Mouse (Mus musculus): Measurements from ENCODE around the gene Pisd. TPM values are rescaled to one million over a fixed set of nuclear protein-coding genes. Genes with fewer than 3 reads are reported as not detected.
"Not testable (repeated sequence)": the region's sequence is repeated elsewhere in the genome, so short reads cannot be mapped to it uniquely, and the experiment has no call there.

The Pisd gene
- total and polyA plus RNA-seq, 2 experiments from 2014 or later, result 44.2 to 63.9 TPM

GRCm38 (mm10) chr5:32735779-32736178 is 49.7 kb downstream of the Pisd start:
- WGBS, result 86% methylated on average over 6 of the region's 6 CpGs
- H3K9ac ChIP-seq (replicated peaks; ENCODE audit: low read depth, low read length), result no peak overlapping the region
- H3K27ac ChIP-seq (ENCODE audit: low read depth), result no peak overlapping the region
- no peak overlapping the region for H3K4me2 ChIP-seq (ENCODE audit: low read depth, low read length)
- DNase-seq (ENCODE audit: low spot score) (no peak), ATAC-seq (ENCODE audit: insufficient read depth, low read depth) (no peak)
- H3K4me3 ChIP-seq (ENCODE audit: low read depth, low read length), result no peak overlapping the region
- H3K9me3 ChIP-seq (replicated peaks; ENCODE audit: control insufficient read depth, low read length), result no peaks in the 10 kb centered on the region
- no peaks in the 10 kb centered on the region for H3K27me3 ChIP-seq (ENCODE audit: control insufficient read depth, insufficient read depth, low read length)
- 0 out of 2 replicates have a peak, but pooled peaks cover 7% of the 10 kb centered on the region for H3K36me3 ChIP-seq (replicated peaks; ENCODE audit: control insufficient read depth, insufficient read depth, low read length)
- H3K4me1 ChIP-seq (ENCODE audit: control insufficient read depth, insufficient read depth), result no peaks in the 10 kb centered on the region
- TF ChIP-seq EP300 (IDR thresholded peaks at IDR 0.05; ENCODE audit: low read depth) (no peak), CTCF (IDR thresholded peaks at IDR 0.05; ENCODE audit: low read depth) (no peak)

GRCm38 (mm10) chr5:32733892-32734291 is 51.6 kb downstream of the Pisd start:
- WGBS, result 92% methylated on average over 6 of the region's 6 CpGs
- H3K4me1 ChIP-seq (ENCODE audit: control insufficient read depth, insufficient read depth); H3K4me2 ChIP-seq (ENCODE audit: low read depth, low read length); H3K9ac ChIP-seq (replicated peaks; ENCODE audit: low read depth, low read length); H3K9me3 ChIP-seq (replicated peaks; ENCODE audit: control insufficient read depth, low read length); H3K4me3 ChIP-seq (ENCODE audit: low read depth, low read length); H3K36me3 ChIP-seq (replicated peaks; ENCODE audit: control insufficient read depth, insufficient read depth, low read length); H3K27ac ChIP-seq (ENCODE audit: low read depth); H3K27me3 ChIP-seq (ENCODE audit: control insufficient read depth, insufficient read depth, low read length); DNase-seq (ENCODE audit: low spot score): not testable (repeated sequence)
- ATAC-seq (ENCODE audit: insufficient read depth, low read depth), result peak; percentile 44; the same call in 1 of the 2 replicates

GRCm38 (mm10) chr5:32728851-32729250 is 56.6 kb downstream of the Pisd start:
- no peak for DNase-seq (ENCODE audit: low spot score)
- Histone ChIP-seq H3K4me1 (ENCODE audit: control insufficient read depth, insufficient read depth) (no peaks in the 10 kb centered on the region), H3K27ac (ENCODE audit: low read depth) (no peak overlapping the region), H3K9ac (replicated peaks; ENCODE audit: low read depth, low read length) (no peak overlapping the region), H3K4me2 (ENCODE audit: low read depth, low read length) (no peak overlapping the region), H3K4me3 (ENCODE audit: low read depth, low read length) (no peak overlapping the region), H3K36me3 (replicated peaks; ENCODE audit: control insufficient read depth, insufficient read depth, low read length) (no peaks in the 10 kb centered on the region), H3K27me3 (ENCODE audit: control insufficient read depth, insufficient read depth, low read length) (no peaks in the 10 kb centered on the region), H3K9me3 (replicated peaks; ENCODE audit: control insufficient read depth, low read length) (no peaks in the 10 kb centered on the region)
- ATAC-seq (ENCODE audit: insufficient read depth, low read depth), result peak; percentile 24; the same call in 1 of the 2 replicates
- TF ChIP-seq EP300 (IDR thresholded peaks at IDR 0.05; ENCODE audit: low read depth) (no peak), CTCF (IDR thresholded peaks at IDR 0.05; ENCODE audit: low read depth) (no peak)
- WGBS, result 75% methylated on average over 8 of the region's 8 CpGs

GRCm38 (mm10) chr5:32728300-32728699 is 57.1 kb downstream of the Pisd start:
- 62% methylated on average over 7 of the region's 7 CpGs for WGBS
- no peaks in the 10 kb centered on the region for H3K27me3 ChIP-seq (ENCODE audit: control insufficient read depth, insufficient read depth, low read length)
- no peak overlapping the region for H3K27ac ChIP-seq (ENCODE audit: low read depth)
- no peak overlapping the region for H3K9ac ChIP-seq (replicated peaks; ENCODE audit: low read depth, low read length)
- H3K9me3 ChIP-seq (replicated peaks; ENCODE audit: control insufficient read depth, low read length), result no peaks in the 10 kb centered on the region
- H3K4me1 ChIP-seq (ENCODE audit: control insufficient read depth, insufficient read depth), result no peaks in the 10 kb centered on the region
- H3K4me3 ChIP-seq (ENCODE audit: low read depth, low read length), result no peak overlapping the region
- H3K4me2 ChIP-seq (ENCODE audit: low read depth, low read length), result no peak overlapping the region
- TF ChIP-seq EP300 (IDR thresholded peaks at IDR 0.05; ENCODE audit: low read depth), result no peak
- ATAC-seq (ENCODE audit: insufficient read depth, low read depth) (no peak), DNase-seq (ENCODE audit: low spot score) (no peak)
- H3K36me3 ChIP-seq (replicated peaks; ENCODE audit: control insufficient read depth, insufficient read depth, low read length), result no peaks in the 10 kb centered on the region

- H3K27me3 ChIP-seq (ENCODE audit: control insufficient read depth, insufficient read depth, low read length); H3K27ac ChIP-seq (ENCODE audit: low read depth); ATAC-seq (ENCODE audit: insufficient read depth, low read depth); H3K9me3 ChIP-seq (replicated peaks; ENCODE audit: control insufficient read depth, low read length); H3K9ac ChIP-seq (replicated peaks; ENCODE audit: low read depth, low read length); H3K4me1 ChIP-seq (ENCODE audit: control insufficient read depth, insufficient read depth); DNase-seq (ENCODE audit: low spot score); H3K36me3 ChIP-seq (replicated peaks; ENCODE audit: control insufficient read depth, insufficient read depth, low read length); H3K4me3 ChIP-seq (ENCODE audit: low read depth, low read length); H3K4me2 ChIP-seq (ENCODE audit: low read depth, low read length): not testable (repeated sequence)
- 59% methylated on average over 3 of the region's 3 CpGs for WGBS
These were observed 60.0 kb downstream of the Pisd start for GRCm38 (mm10) chr5:32725397-32725796.

- Histone ChIP-seq H3K27ac (ENCODE audit: low read depth) (no peak overlapping the region), H3K9me3 (replicated peaks; ENCODE audit: control insufficient read depth, low read length) (no peaks in the 10 kb centered on the region), H3K4me1 (ENCODE audit: control insufficient read depth, insufficient read depth) (no peaks in the 10 kb centered on the region), H3K4me2 (ENCODE audit: low read depth, low read length) (no peak overlapping the region), H3K27me3 (ENCODE audit: control insufficient read depth, insufficient read depth, low read length) (no peaks in the 10 kb centered on the region), H3K36me3 (replicated peaks; ENCODE audit: control insufficient read depth, insufficient read depth, low read length) (no peaks in the 10 kb centered on the region), H3K4me3 (ENCODE audit: low read depth, low read length) (no peak overlapping the region), H3K9ac (replicated peaks; ENCODE audit: low read depth, low read length) (no peak overlapping the region)
- WGBS, result 75% methylated on average over 7 of the region's 7 CpGs
- TF ChIP-seq CTCF (IDR thresholded peaks at IDR 0.05; ENCODE audit: low read depth), result no peak
- TF ChIP-seq EP300 (IDR thresholded peaks at IDR 0.05; ENCODE audit: low read depth), result no peak
- no peak for DNase-seq (ENCODE audit: low spot score)
- ATAC-seq (ENCODE audit: insufficient read depth, low read depth), result no peak
These were observed 61.5 kb downstream of the Pisd start for GRCm38 (mm10) chr5:32723981-32724380.

- H3K27ac ChIP-seq (ENCODE audit: low read depth); H3K36me3 ChIP-seq (replicated peaks; ENCODE audit: control insufficient read depth, insufficient read depth, low read length); ATAC-seq (ENCODE audit: insufficient read depth, low read depth); H3K4me3 ChIP-seq (ENCODE audit: low read depth, low read length); H3K9me3 ChIP-seq (replicated peaks; ENCODE audit: control insufficient read depth, low read length); H3K27me3 ChIP-seq (ENCODE audit: control insufficient read depth, insufficient read depth, low read length); H3K9ac ChIP-seq (replicated peaks; ENCODE audit: low read depth, low read length); H3K4me1 ChIP-seq (ENCODE audit: control insufficient read depth, insufficient read depth); H3K4me2 ChIP-seq (ENCODE audit: low read depth, low read length); DNase-seq (ENCODE audit: low spot score): not testable (repeated sequence)
- 66% methylated on average over 8 of the region's 8 CpGs for WGBS
These were observed 62.7 kb downstream of the Pisd start for GRCm38 (mm10) chr5:32722711-32723110.
